Mouse (Mus musculus): ENCODE results near the gene Trpc5. TPM values are rescaled to one million over a fixed set of nuclear protein-coding genes. Genes with fewer than 3 reads are reported as not detected.

Gene Trpc5
- polyA plus RNA-seq, 1 experiment from 2014 or later: 0.56 TPM

- no peak overlapping the region for H3K4me2 ChIP-seq
- H3K9me3 ChIP-seq (replicated peaks; ENCODE audit: control insufficient read depth, low read length): no peaks in the 10 kb centered on the region
- no peaks in the 10 kb centered on the region for H3K4me1 ChIP-seq (ENCODE audit: control insufficient read depth, insufficient read depth, low read length)
- no peak for ATAC-seq (replicated peaks; ENCODE audit: insufficient number of reproducible peaks, low FRiP score, low TSS enrichment)
- no peak overlapping the region for H3K9ac ChIP-seq (ENCODE audit: low read depth, low read length)
- no peak overlapping the region for H3K27ac ChIP-seq (ENCODE audit: low read depth, low read length)
- H3K36me3 ChIP-seq (ENCODE audit: control insufficient read depth, insufficient read depth, low read length): no peaks in the 10 kb centered on the region
- H3K27me3 ChIP-seq (ENCODE audit: control insufficient read depth, insufficient read depth, low read length): no peaks in the 10 kb centered on the region
- no peak overlapping the region for H3K4me3 ChIP-seq (ENCODE audit: low read depth, low read length)
- WGBS (ENCODE audit: insufficient replicate concordance): 47% methylated on average over 2 of the region's 3 CpGs
These were observed 43.2 kb downstream of the Trpc5 start for GRCm38 (mm10) chrX:144644756-144645155.

GRCm38 (mm10) chrX:144612753-144613152, 75.2 kb downstream of the Trpc5 start:
- no peaks in the 10 kb centered on the region for H3K4me1 ChIP-seq (ENCODE audit: control insufficient read depth, insufficient read depth, low read length)
- no peaks in the 10 kb centered on the region for H3K27me3 ChIP-seq (ENCODE audit: control insufficient read depth, insufficient read depth, low read length)
- 62% methylated on average over 4 of the region's 4 CpGs for WGBS (ENCODE audit: insufficient replicate concordance)
- H3K9ac ChIP-seq (ENCODE audit: low read depth, low read length): no peak overlapping the region
- H3K4me3 ChIP-seq (ENCODE audit: low read depth, low read length): no peak overlapping the region
- H3K36me3 ChIP-seq (ENCODE audit: control insufficient read depth, insufficient read depth, low read length): no peaks in the 10 kb centered on the region
- no peak for ATAC-seq (replicated peaks; ENCODE audit: insufficient number of reproducible peaks, low FRiP score, low TSS enrichment)
- H3K9me3 ChIP-seq (replicated peaks; ENCODE audit: control insufficient read depth, low read length): no peaks in the 10 kb centered on the region
- no peak overlapping the region for H3K4me2 ChIP-seq
- H3K27ac ChIP-seq (ENCODE audit: low read depth, low read length): no peak overlapping the region

- no peaks in the 10 kb centered on the region for H3K36me3 ChIP-seq (ENCODE audit: control insufficient read depth, insufficient read depth, low read length)
- ATAC-seq (replicated peaks; ENCODE audit: insufficient number of reproducible peaks, low FRiP score, low TSS enrichment): no peak
- no peak overlapping the region for H3K27ac ChIP-seq (ENCODE audit: low read depth, low read length)
- no peak overlapping the region for H3K4me3 ChIP-seq (ENCODE audit: low read depth, low read length)
- no peak overlapping the region for H3K9ac ChIP-seq (ENCODE audit: low read depth, low read length)
- no peak overlapping the region for H3K4me2 ChIP-seq
- no peaks in the 10 kb centered on the region for H3K9me3 ChIP-seq (replicated peaks; ENCODE audit: control insufficient read depth, low read length)
- no peaks in the 10 kb centered on the region for H3K27me3 ChIP-seq (ENCODE audit: control insufficient read depth, insufficient read depth, low read length)
- WGBS (ENCODE audit: insufficient replicate concordance): 16% methylated on average over 1 of the region's 1 CpGs
- H3K4me1 ChIP-seq (ENCODE audit: control insufficient read depth, insufficient read depth, low read length): no peaks in the 10 kb centered on the region
These were observed 151.5 kb downstream of the Trpc5 start for GRCm38 (mm10) chrX:144536431-144536830.

GRCm38 (mm10) chrX:144526042-144526441, 161.9 kb downstream of the Trpc5 start:
- no peaks in the 10 kb centered on the region for H3K27me3 ChIP-seq (ENCODE audit: control insufficient read depth, insufficient read depth, low read length)
- no peaks in the 10 kb centered on the region for H3K36me3 ChIP-seq (ENCODE audit: control insufficient read depth, insufficient read depth, low read length)
- no peak overlapping the region for H3K27ac ChIP-seq (ENCODE audit: low read depth, low read length)
- no peak overlapping the region for H3K4me2 ChIP-seq
- no peaks in the 10 kb centered on the region for H3K9me3 ChIP-seq (replicated peaks; ENCODE audit: control insufficient read depth, low read length)
- 50% methylated on average over 7 of the region's 7 CpGs for WGBS (ENCODE audit: insufficient replicate concordance)
- ATAC-seq (replicated peaks; ENCODE audit: insufficient number of reproducible peaks, low FRiP score, low TSS enrichment): no peak
- H3K9ac ChIP-seq (ENCODE audit: low read depth, low read length): no peak overlapping the region
- no peak overlapping the region for H3K4me3 ChIP-seq (ENCODE audit: low read depth, low read length)
- no peaks in the 10 kb centered on the region for H3K4me1 ChIP-seq (ENCODE audit: control insufficient read depth, insufficient read depth, low read length)

- H3K27me3 ChIP-seq (ENCODE audit: control insufficient read depth, insufficient read depth, low read length): no peaks in the 10 kb centered on the region
- no peaks in the 10 kb centered on the region for H3K4me1 ChIP-seq (ENCODE audit: control insufficient read depth, insufficient read depth, low read length)
- H3K27ac ChIP-seq (ENCODE audit: low read depth, low read length): no peak overlapping the region
- no peaks in the 10 kb centered on the region for H3K9me3 ChIP-seq (replicated peaks; ENCODE audit: control insufficient read depth, low read length)
- no peak overlapping the region for H3K9ac ChIP-seq (ENCODE audit: low read depth, low read length)
- H3K4me2 ChIP-seq: no peak overlapping the region
- no peak overlapping the region for H3K4me3 ChIP-seq (ENCODE audit: low read depth, low read length)
- no peak for ATAC-seq (replicated peaks; ENCODE audit: insufficient number of reproducible peaks, low FRiP score, low TSS enrichment)
- no peaks in the 10 kb centered on the region for H3K36me3 ChIP-seq (ENCODE audit: control insufficient read depth, insufficient read depth, low read length)
- WGBS (ENCODE audit: insufficient replicate concordance): 82% methylated on average over 5 of the region's 5 CpGs
These were observed 164.7 kb downstream of the Trpc5 start for GRCm38 (mm10) chrX:144523239-144523638.

- WGBS (ENCODE audit: insufficient replicate concordance): 68% methylated on average over 1 of the region's 1 CpGs
- ATAC-seq (replicated peaks; ENCODE audit: insufficient number of reproducible peaks, low FRiP score, low TSS enrichment): no peak
These were observed 196.6 kb downstream of the Trpc5 start for GRCm38 (mm10) chrX:144491394-144491793.

GRCm38 (mm10) chrX:144464416-144464815, 223.6 kb downstream of the Trpc5 start:
- no peak overlapping the region for H3K4me3 ChIP-seq (ENCODE audit: low read depth, low read length)
- H3K4me1 ChIP-seq (ENCODE audit: control insufficient read depth, insufficient read depth, low read length): no peaks in the 10 kb centered on the region
- no peak overlapping the region for H3K4me2 ChIP-seq
- 85% methylated on average over 2 of the region's 2 CpGs for WGBS (ENCODE audit: insufficient replicate concordance)
- no peaks in the 10 kb centered on the region for H3K27me3 ChIP-seq (ENCODE audit: control insufficient read depth, insufficient read depth, low read length)
- no peak for ATAC-seq (replicated peaks; ENCODE audit: insufficient number of reproducible peaks, low FRiP score, low TSS enrichment)
- H3K36me3 ChIP-seq (ENCODE audit: control insufficient read depth, insufficient read depth, low read length): no peaks in the 10 kb centered on the region
- H3K9ac ChIP-seq (ENCODE audit: low read depth, low read length): no peak overlapping the region
- no peak overlapping the region for H3K27ac ChIP-seq (ENCODE audit: low read depth, low read length)
- H3K9me3 ChIP-seq (replicated peaks; ENCODE audit: control insufficient read depth, low read length): no peaks in the 10 kb centered on the region

More at GRCm38 (mm10) chrX:144491394-144491793, 196.6 kb downstream of the Trpc5 start:
- H3K27ac ChIP-seq (ENCODE audit: low read depth, low read length): no peak overlapping the region
- no peaks in the 10 kb centered on the region for H3K27me3 ChIP-seq (ENCODE audit: control insufficient read depth, insufficient read depth, low read length)
- no peak overlapping the region for H3K9ac ChIP-seq (ENCODE audit: low read depth, low read length)
- H3K4me1 ChIP-seq (ENCODE audit: control insufficient read depth, insufficient read depth, low read length): no peaks in the 10 kb centered on the region
- no peak overlapping the region for H3K4me3 ChIP-seq (ENCODE audit: low read depth, low read length)
- no peaks in the 10 kb centered on the region for H3K36me3 ChIP-seq (ENCODE audit: control insufficient read depth, insufficient read depth, low read length)
- H3K9me3 ChIP-seq (replicated peaks; ENCODE audit: control insufficient read depth, low read length): no peaks in the 10 kb centered on the region
- H3K4me2 ChIP-seq: no peak overlapping the region

GRCm38 (mm10) chrX:144456281-144456680, 231.7 kb downstream of the Trpc5 start, which contains the start of gene Trpc5os:
TSS of gene Trpc5os (plus strand) at chrX:144456581.
- 61% methylated on average over 5 of the region's 5 CpGs for WGBS (ENCODE audit: insufficient replicate concordance)
- ATAC-seq (replicated peaks; ENCODE audit: insufficient number of reproducible peaks, low FRiP score, low TSS enrichment): no peak
- Histone ChIP-seq H3K4me3 (ENCODE audit: low read depth, low read length) (no peak within 1 kb of the TSS), H3K4me1 (ENCODE audit: control insufficient read depth, insufficient read depth, low read length) (no peaks in the 10 kb centered on the region), H3K9me3 (replicated peaks; ENCODE audit: control insufficient read depth, low read length) (no peaks in the 10 kb centered on the region), H3K9ac (ENCODE audit: low read depth, low read length) (no peak within 1 kb of the TSS), H3K4me2 (no peak within 1 kb of the TSS), H3K27ac (ENCODE audit: low read depth, low read length) (no peak within 1 kb of the TSS), H3K36me3 (ENCODE audit: control insufficient read depth, insufficient read depth, low read length) (no peaks in the 10 kb centered on the region), H3K27me3 (ENCODE audit: control insufficient read depth, insufficient read depth, low read length) (no peaks in the 10 kb centered on the region)

GRCm38 (mm10) chrX:144423848-144424247, 264.1 kb downstream of the Trpc5 start:
- 67% methylated on average over 3 of the region's 3 CpGs for WGBS (ENCODE audit: insufficient replicate concordance)
- Histone ChIP-seq H3K9me3 (replicated peaks; ENCODE audit: control insufficient read depth, low read length) (no peaks in the 10 kb centered on the region), H3K4me1 (ENCODE audit: control insufficient read depth, insufficient read depth, low read length) (no peaks in the 10 kb centered on the region), H3K36me3 (ENCODE audit: control insufficient read depth, insufficient read depth, low read length) (no peaks in the 10 kb centered on the region), H3K4me2 (no peak overlapping the region), H3K27me3 (ENCODE audit: control insufficient read depth, insufficient read depth, low read length) (no peaks in the 10 kb centered on the region), H3K4me3 (ENCODE audit: low read depth, low read length) (no peak overlapping the region), H3K9ac (ENCODE audit: low read depth, low read length) (no peak overlapping the region), H3K27ac (ENCODE audit: low read depth, low read length) (no peak overlapping the region)
- ATAC-seq (replicated peaks; ENCODE audit: insufficient number of reproducible peaks, low FRiP score, low TSS enrichment): no peak

Data from heart, embryonic 11.5 days (tissue).